Mouse (Mus musculus): ENCODE data around the gene Clic1.

DNA sequence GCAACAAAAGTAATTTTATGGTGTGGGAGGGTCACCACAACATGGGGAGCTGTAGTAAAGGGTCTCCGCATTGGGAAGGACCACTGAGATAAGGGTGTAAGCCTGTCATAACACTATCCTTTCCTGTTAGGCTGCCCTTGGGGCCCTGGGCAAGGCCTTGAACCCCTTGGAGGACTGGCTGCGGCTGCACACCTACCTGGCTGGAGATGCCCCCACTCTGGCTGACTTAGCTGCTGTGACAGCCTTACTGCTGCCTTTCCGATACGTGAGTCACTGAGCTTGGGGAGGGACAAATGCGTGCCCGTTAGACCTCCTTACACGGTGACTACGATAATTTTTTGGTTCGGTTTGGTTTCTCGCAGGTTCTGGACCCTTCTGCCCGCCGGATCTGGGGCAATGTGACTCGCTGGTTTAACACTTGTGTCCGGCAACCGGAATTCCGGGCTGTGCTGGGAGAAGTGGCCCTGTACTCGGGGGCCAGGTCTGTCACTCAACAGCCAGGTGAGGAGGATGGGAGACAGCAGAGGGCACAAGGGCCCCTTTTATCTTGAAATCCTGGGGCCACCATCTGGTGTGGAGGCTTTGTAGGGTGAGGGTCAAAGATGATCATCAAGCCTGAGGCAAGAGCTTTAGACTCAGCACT, 45.6 kb upstream of the Clic1 start:
- no peak for TF ChIP-seq CTCF (IDR thresholded peaks at IDR 0.05; ENCODE audit: borderline replicate concordance, control insufficient read depth, extremely low read depth, insufficient read depth, low read length, poor library complexity)
- TF ChIP-seq POLR2A (IDR thresholded peaks at IDR 0.05; ENCODE audit: control insufficient read depth, extremely low read depth, insufficient read depth, low read length, poor library complexity) = no peak
